12 mouse cellular contexts compared by ENCODE assay signal in genomic region chr16:37964380-37965070, GRCm38 (mm10). TPM values are rescaled to one million over a fixed set of nuclear protein-coding genes. Genes with fewer than 3 reads are reported as not detected.
DNase-seq lines count a peak whose midpoint lies in the region; ATAC-seq and TF ChIP-seq lines count a peak whose summit lies in the region.
"Had no signal": no experiment of that assay in that cellular context is flagged by ENCODE, and none has a peak within 500 bp of the region (broad histone marks: within the 10 kb centered on the region; RNA-seq: fewer than 3 reads in every experiment).

No protein-coding gene starts in this region.

- peak overlapping the region; percentile 77 for H3K27ac ChIP-seq in forebrain, embryonic 12.5 days
- H3K27ac ChIP-seq in forebrain, postnatal 0 days (ENCODE audit: low read depth, low read length), result no peak overlapping the region
- H3K27ac ChIP-seq in brown adipose tissue, adult 24 weeks (replicated peaks; ENCODE audit: low read depth, low read length), result peak overlapping the region; percentile 79
- peak overlapping the region; percentile 79 for H3K27ac ChIP-seq in midbrain, embryonic 12.5 days (replicated peaks)
- H3K27ac ChIP-seq: heart, embryonic 13.5 days had no signal

- H3K36me3 ChIP-seq in forebrain, embryonic 12.5 days (replicated peaks), result no peaks in the 10 kb centered on the region
- H3K36me3 ChIP-seq in forebrain, postnatal 0 days (ENCODE audit: insufficient read depth), result no peaks in the 10 kb centered on the region
- H3K36me3 ChIP-seq in midbrain, embryonic 12.5 days, result no peaks in the 10 kb centered on the region
- H3K36me3 ChIP-seq: heart, embryonic 13.5 days had no signal

- H3K27me3 ChIP-seq in forebrain, embryonic 12.5 days, result no peaks in the 10 kb centered on the region
- no peaks in the 10 kb centered on the region for H3K27me3 ChIP-seq in forebrain, postnatal 0 days (ENCODE audit: insufficient read depth, low read length)
- H3K27me3 ChIP-seq in midbrain, embryonic 12.5 days, result no peaks in the 10 kb centered on the region
- H3K27me3 ChIP-seq: heart, embryonic 13.5 days had no signal

- H3K9me3 ChIP-seq in forebrain, embryonic 12.5 days, result no peaks in the 10 kb centered on the region
- H3K9me3 ChIP-seq in forebrain, postnatal 0 days (ENCODE audit: low read length), result no peaks in the 10 kb centered on the region
- H3K9me3 ChIP-seq in midbrain, embryonic 12.5 days, result no peaks in the 10 kb centered on the region
- H3K9me3 ChIP-seq: heart, embryonic 13.5 days had no signal

- H3K4me1 ChIP-seq in forebrain, embryonic 12.5 days, result peaks cover 21% of the 10 kb centered on the region
- peaks cover 11% of the 10 kb centered on the region; the same call in 1 of the 2 replicates for H3K4me1 ChIP-seq in forebrain, postnatal 0 days (ENCODE audit: insufficient read depth)
- peaks cover 8% of the 10 kb centered on the region for H3K4me1 ChIP-seq in brown adipose tissue, adult 24 weeks (ENCODE audit: control insufficient read depth, insufficient read depth, insufficient read length, low read length)
- peaks cover 21% of the 10 kb centered on the region for H3K4me1 ChIP-seq in midbrain, embryonic 12.5 days

- 74% methylated on average over 4 of the region's 4 CpGs for WGBS in forebrain, embryonic 12.5 days
- WGBS in forebrain, postnatal 0 days, result 69% methylated on average over 4 of the region's 4 CpGs
- WGBS in midbrain, embryonic 12.5 days, result 66% methylated on average over 4 of the region's 4 CpGs

- no peak for TF ChIP-seq CTCF in forebrain, postnatal 0 days (IDR thresholded peaks at IDR 0.05; ENCODE audit: low read depth)

- no peak for DNase-seq in forebrain, postnatal 0 days
- peak; percentile 23 for DNase-seq in kidney, adult 11 months
- no peak for DNase-seq in layer of hippocampus, adult 9-11 months
- no peak for DNase-seq in T-cell, adult 2 months (ENCODE audit: low spot score)
- DNase-seq in thymus, postnatal 36 days, result no peak
- DNase-seq: cerebellum, adult 11-12 months; lung, postnatal 10 days had no signal

- H3K9ac ChIP-seq in forebrain, embryonic 12.5 days, result no peak overlapping the region
- H3K9ac ChIP-seq in forebrain, postnatal 0 days, result no peak overlapping the region
- no peak overlapping the region for H3K9ac ChIP-seq in midbrain, embryonic 12.5 days (replicated peaks)
- H3K9ac ChIP-seq: heart, embryonic 13.5 days had no signal

- H3K4me2 ChIP-seq in forebrain, embryonic 12.5 days, result no peak overlapping the region
- no peak overlapping the region for H3K4me2 ChIP-seq in forebrain, postnatal 0 days (ENCODE audit: low read depth)
- H3K4me2 ChIP-seq in midbrain, embryonic 12.5 days (replicated peaks), result no peak overlapping the region

- H3K4me3 ChIP-seq in forebrain, embryonic 12.5 days (replicated peaks), result no peak overlapping the region
- H3K4me3 ChIP-seq in forebrain, postnatal 0 days (ENCODE audit: low read depth, low read length), result no peak overlapping the region
- no peak overlapping the region for H3K4me3 ChIP-seq in brown adipose tissue, adult 24 weeks (ENCODE audit: insufficient read depth, low read depth, low read length)
- H3K4me3 ChIP-seq in midbrain, embryonic 12.5 days, result no peak overlapping the region
- H3K4me3 ChIP-seq: erythroblast, embryonic 14.5 days; heart, embryonic 13.5 days had no signal

- ATAC-seq in forebrain, embryonic 12.5 days (ENCODE audit: low FRiP score), result no peak
- no peak for ATAC-seq in forebrain, postnatal 0 days
- no peak for ATAC-seq in midbrain, embryonic 12.5 days (ENCODE audit: low FRiP score, low read depth)

RNA-seq across cellular contexts. Expression of gene Gpr156, which starts 48.2 kb away (rescaled TPM):
- 4.6 and 5.4 TPM in 2 replicates for polyA plus RNA-seq in forebrain, embryonic 12.5 days (2016; fragmentation: Nextera tagmentation; extraction: Ambion mirVana)
- total RNA-seq in forebrain, postnatal 0 days (2014; rRNA removed), result 2.8 and 3.3 TPM in 2 replicates
- 1.5 and 2.3 TPM in 2 replicates for polyA plus RNA-seq in forebrain, postnatal 0 days (2015; fragmentation: Nextera tagmentation; extraction: Ambion mirVana)
- 0.44 TPM in 1 of 2 replicates, not detected in the other for polyA plus RNA-seq in brown adipose tissue, adult 24 weeks (2012; ENCODE audit: insufficient read depth, insufficient read length, missing spikeins)
- polyA plus RNA-seq in midbrain, embryonic 12.5 days (2016; fragmentation: Nextera tagmentation; extraction: Ambion mirVana), result 6.8 and 7.7 TPM in 2 replicates
- polyA plus RNA-seq: erythroblast, embryonic 14.5 days had no signal
